Mouse (Mus musculus) megakaryocyte, embryonic 14.5 days (primary cell): ENCODE measurements around the gene Glcci1.

Experiments used
- FLI1 ChIP-seq: IDR thresholded peaks from 2 replicates; pipeline ENCODE4 v1.6.1; 2012; ENCODE audit warnings: low read length, inconsistent platforms, mixed read lengths
- GATA1 ChIP-seq: IDR thresholded peaks from 3 replicates; pipeline ENCODE4 v1.6.1; 2012; ENCODE audit warnings: mixed read lengths, low read length, inconsistent platforms, borderline replicate concordance

- TF ChIP-seq GATA1 (no peak), FLI1 (no peak)
Measured at GRCm38 (mm10) chr6:8485414-8486175, 23.8 kb upstream of the Glcci1 start.
